Mouse (Mus musculus) stomach, embryonic 16.5 days (tissue): ENCODE results near the gene Hist1h2bj. TPM values are rescaled to one million over a fixed set of nuclear protein-coding genes. Genes with fewer than 3 reads are reported as not detected.

Experiments
- ATAC-seq: fragments of 200-750 bp; cut with Nextera tagmentation; 2 replicates; pipeline ENCODE4 v1.8.0; 2017; ENCODE audit warnings: moderate number of reproducible peaks, moderate TSS enrichment; ENCODE audit not compliant: insufficient read depth, low FRiP score
- H3K27ac ChIP-seq: fragments of 300-500 bp; sonication (generic); 2 replicates; pipeline ENCODE4 v1.5.1; 2014; ENCODE audit warnings: low read length
- H3K27me3 ChIP-seq: fragments of 300-500 bp; sonication (generic); 2 replicates; pipeline ENCODE4 v1.6.1; 2014; ENCODE audit warnings: low read length, control low read depth, mixed read lengths; ENCODE audit not compliant: control insufficient read depth, insufficient read depth
- H3K36me3 ChIP-seq: fragments of 300-500 bp; sonication (generic); 2 replicates; pipeline ENCODE4 v1.6.1; 2014; ENCODE audit warnings: low read length; ENCODE audit not compliant: control insufficient read depth, insufficient read depth
- H3K4me1 ChIP-seq: fragments of 300-500 bp; sonication (generic); 2 replicates; pipeline ENCODE4 v1.6.1; 2014; ENCODE audit warnings: low read length, control low read depth, mixed read lengths; ENCODE audit not compliant: control insufficient read depth, insufficient read depth
- H3K4me2 ChIP-seq: fragments of 300-500 bp; sonication (generic); 2 replicates; pipeline ENCODE4 v1.6.1; 2014; ENCODE audit warnings: low read depth, low read length, mixed read lengths
- H3K4me3 ChIP-seq: fragments of 300-500 bp; sonication (generic); replicated peaks from 2 replicates; pipeline ENCODE4 v1.5.1; 2014; ENCODE audit warnings: mild to moderate bottlenecking, low read length
- H3K9ac ChIP-seq: fragments of 300-500 bp; sonication (generic); 2 replicates; pipeline ENCODE4 v1.6.1; 2014; ENCODE audit warnings: low read length
- H3K9me3 ChIP-seq: fragments of 300-500 bp; sonication (generic); replicated peaks from 2 replicates; pipeline ENCODE4 v1.6.1; 2016; ENCODE audit warnings: low read length, control low read depth; ENCODE audit not compliant: control insufficient read depth
- WGBS: fragments of 180-500 bp; shearing (Covaris S2); extraction: QIAGEN DNeasy Blood & Tissue Kit; methylation state at CpG from one replicate; pipeline ENCODE4 v1.1.7; 2014; 5-methylcytosine and 5-hydroxymethylcytosine counted together
- polyA plus RNA-seq: library from polyadenylated mRNA; unstranded; fragments of >200 nt; fragmentation: Nextera tagmentation; extraction: Ambion mirVana; gene quantifications from 2 replicates; pipeline ENCODE4 v1.2.1, GENCODE M21; 2015

The Hist1h2bj gene
- polyA plus RNA-seq, 1 experiment from 2014 or later = 10.3 TPM

- Histone ChIP-seq H3K9me3 (no peaks in the 10 kb centered on the region), H3K4me3 (no peak overlapping the region), H3K27ac (no peak overlapping the region), H3K4me2 (no peak overlapping the region), H3K9ac (no peak overlapping the region), H3K4me1 (peaks cover 12% of the 10 kb centered on the region; the same call in 1 of the 2 replicates), H3K36me3 (no peaks in the 10 kb centered on the region), H3K27me3 (peaks cover 83% of the 10 kb centered on the region)
- 11% methylated on average over 4 of the region's 4 CpGs for WGBS
- no peak for ATAC-seq
Measured at GRCm38 (mm10) chr13:21997821-21998220, 45.2 kb upstream of the Hist1h2bj start.

GRCm38 (mm10) chr13:21998412-21998811 lies 44.6 kb upstream of the Hist1h2bj start:
- 25% methylated on average over 3 of the region's 3 CpGs for WGBS
- no peak for ATAC-seq
- H3K9me3 ChIP-seq = no peaks in the 10 kb centered on the region

GRCm38 (mm10) chr13:21999147-21999546 lies 43.9 kb upstream of the Hist1h2bj start:
- Histone ChIP-seq H3K4me2 (no peak overlapping the region), H3K4me3 (no peak overlapping the region), H3K4me1 (peaks cover 12% of the 10 kb centered on the region; the same call in 1 of the 2 replicates), H3K36me3 (no peaks in the 10 kb centered on the region), H3K9me3 (no peaks in the 10 kb centered on the region), H3K27me3 (peaks cover 90% of the 10 kb centered on the region), H3K27ac (no peak overlapping the region), H3K9ac (no peak overlapping the region)
- WGBS = 33% methylated on average over 4 of the region's 4 CpGs
- no peak for ATAC-seq

More at GRCm38 (mm10) chr13:21998412-21998811, 44.6 kb upstream of the Hist1h2bj start:
- Histone ChIP-seq H3K4me3 (no peak overlapping the region), H3K36me3 (no peaks in the 10 kb centered on the region), H3K4me1 (peaks cover 12% of the 10 kb centered on the region; the same call in 1 of the 2 replicates), H3K4me2 (no peak overlapping the region), H3K27me3 (peaks cover 89% of the 10 kb centered on the region), H3K27ac (no peak overlapping the region), H3K9ac (no peak overlapping the region)

- Histone ChIP-seq H3K36me3 (no peaks in the 10 kb centered on the region), H3K27ac (no peak overlapping the region), H3K4me1 (peaks cover 6% of the 10 kb centered on the region; the same call in 1 of the 2 replicates), H3K9me3 (no peaks in the 10 kb centered on the region), H3K4me2 (peak overlapping the region; percentile 27; the same call in 1 of the 2 replicates), H3K9ac (no peak overlapping the region), H3K4me3 (no peak overlapping the region), H3K27me3 (peaks cover 91% of the 10 kb centered on the region)
- 69% methylated on average over 2 of the region's 2 CpGs for WGBS
- no peak for ATAC-seq
Measured at GRCm38 (mm10) chr13:22001346-22001745, 41.7 kb upstream of the Hist1h2bj start.

GRCm38 (mm10) chr13:22001823-22002222 lies 41.2 kb upstream of the Hist1h2bj start:
- H3K27ac ChIP-seq = no peak overlapping the region
- WGBS = 21% methylated on average over 5 of the region's 5 CpGs
- no peak for ATAC-seq
- H3K27me3 ChIP-seq = peaks cover 91% of the 10 kb centered on the region
- no peak overlapping the region for H3K4me3 ChIP-seq
- no peaks in the 10 kb centered on the region for H3K9me3 ChIP-seq
- H3K9ac ChIP-seq = no peak overlapping the region
- H3K4me1 ChIP-seq = peaks cover 9% of the 10 kb centered on the region; the same call in 1 of the 2 replicates
- H3K36me3 ChIP-seq = no peaks in the 10 kb centered on the region
- peak overlapping the region; percentile 27; the same call in 1 of the 2 replicates for H3K4me2 ChIP-seq

- Histone ChIP-seq H3K4me2 (peak overlapping the region; percentile 86), H3K27ac (0 out of 2 replicates have a peak overlapping the region, but pooled peaks have one; percentile 2), H3K9me3 (no peaks in the 10 kb centered on the region), H3K9ac (peak overlapping the region; percentile 63), H3K36me3 (no peaks in the 10 kb centered on the region), H3K27me3 (peaks cover 93% of the 10 kb centered on the region), H3K4me3 (peak overlapping the region; percentile 61), H3K4me1 (peaks cover 12% of the 10 kb centered on the region; the same call in 1 of the 2 replicates)
- ATAC-seq = peak; percentile 91
- WGBS = under 1% methylated on average over 45 of the region's 45 CpGs
Measured at GRCm38 (mm10) chr13:22005605-22006333, 37.2 kb upstream of the Hist1h2bj start.

GRCm38 (mm10) chr13:22006334-22007120 lies 36.5 kb upstream of the Hist1h2bj start:
- WGBS = under 1% methylated on average over 38 of the region's 38 CpGs
- H3K27me3 ChIP-seq = peaks cover 89% of the 10 kb centered on the region
- H3K4me2 ChIP-seq = peak overlapping the region; percentile 86
- H3K4me1 ChIP-seq = peaks cover 12% of the 10 kb centered on the region; the same call in 1 of the 2 replicates
- ATAC-seq = peak; percentile 89
- 0 out of 2 replicates have a peak overlapping the region, but pooled peaks have one; percentile 2 for H3K27ac ChIP-seq
- H3K9me3 ChIP-seq = no peaks in the 10 kb centered on the region
- H3K36me3 ChIP-seq = no peaks in the 10 kb centered on the region
- peak overlapping the region; percentile 63 for H3K9ac ChIP-seq
- H3K4me3 ChIP-seq = peak overlapping the region; percentile 61

- Histone ChIP-seq H3K9ac (peak overlapping the region; percentile 63), H3K27me3 (peaks cover 85% of the 10 kb centered on the region), H3K9me3 (no peaks in the 10 kb centered on the region), H3K27ac (no peak overlapping the region), H3K4me2 (peak overlapping the region; percentile 86), H3K36me3 (no peaks in the 10 kb centered on the region), H3K4me1 (peaks cover 12% of the 10 kb centered on the region; the same call in 1 of the 2 replicates), H3K4me3 (peak overlapping the region; percentile 61)
- 5% methylated on average over 18 of the region's 18 CpGs for WGBS
- ATAC-seq = no peak
Measured at GRCm38 (mm10) chr13:22007121-22007510, 35.9 kb upstream of the Hist1h2bj start.

GRCm38 (mm10) chr13:22007872-22008271 lies 35.1 kb upstream of the Hist1h2bj start:
- Histone ChIP-seq H3K27me3 (peaks cover 87% of the 10 kb centered on the region), H3K4me3 (no peak overlapping the region)

More at GRCm38 (mm10) chr13:22007872-22008271, 35.1 kb upstream of the Hist1h2bj start:
- Histone ChIP-seq H3K27ac (no peak overlapping the region), H3K36me3 (no peaks in the 10 kb centered on the region), H3K4me2 (no peak overlapping the region), H3K4me1 (peaks cover 12% of the 10 kb centered on the region; the same call in 1 of the 2 replicates), H3K9ac (no peak overlapping the region), H3K9me3 (no peaks in the 10 kb centered on the region)
- 54% methylated on average over 7 of the region's 7 CpGs for WGBS
- ATAC-seq = no peak
